Mouse (Mus musculus) liver, postnatal 0 days (tissue): Measurements from ENCODE around the gene Il34. TPM values are rescaled to one million over a fixed set of nuclear protein-coding genes. Genes with fewer than 3 reads are reported as not detected.

Experiments used
- ATAC-seq: fragments of 200-750 bp; cut with Nextera tagmentation; 2 replicates; pipeline ENCODE4 v1.8.0; 2017; ENCODE audit warnings: mild to moderate bottlenecking, moderate library complexity
- DNase-seq: peaks from one replicate; pipeline ENCODE4 v3.0.0-alpha.2; 2016
- H3K27ac ChIP-seq: fragments of 300-500 bp; sonication (generic); 2 replicates; pipeline ENCODE4 v1.5.1; 2014; ENCODE audit warnings: antibody characterized with exemption, moderate library complexity, mild to moderate bottlenecking, low read depth
- H3K27me3 ChIP-seq: fragments of 300-500 bp; sonication (generic); 2 replicates; pipeline ENCODE4 v1.6.1; 2014; ENCODE audit warnings: low read length, control low read depth, mixed read lengths; ENCODE audit not compliant: insufficient read depth
- H3K36me3 ChIP-seq: fragments of 300-500 bp; sonication (generic); replicated peaks from 2 replicates; pipeline ENCODE4 v1.6.1; 2014; ENCODE audit warnings: mild to moderate bottlenecking, control low read depth, low read length, moderate library complexity, mixed read lengths; ENCODE audit not compliant: insufficient read depth
- H3K4me1 ChIP-seq: fragments of 300-500 bp; sonication (generic); 2 replicates; pipeline ENCODE4 v1.6.1; 2014; ENCODE audit warnings: antibody characterized with exemption, mild to moderate bottlenecking, control low read depth; ENCODE audit not compliant: insufficient read depth
- H3K4me2 ChIP-seq: fragments of 300-500 bp; sonication (generic); 2 replicates; pipeline ENCODE4 v1.6.1; 2014; ENCODE audit warnings: low read depth, mild to moderate bottlenecking, low read length, moderate library complexity, mixed read lengths
- H3K4me3 ChIP-seq: fragments of 300-500 bp; sonication (generic); 2 replicates; pipeline ENCODE4 v1.5.1; 2014; ENCODE audit warnings: low read depth, low read length
- H3K9ac ChIP-seq: fragments of 300-500 bp; sonication (generic); replicated peaks from 2 replicates; pipeline ENCODE4 v1.6.1; 2014; ENCODE audit warnings: mild to moderate bottlenecking, moderate library complexity
- H3K9me3 ChIP-seq: fragments of 300-500 bp; sonication (generic); 2 replicates; pipeline ENCODE4 v1.6.1; 2016; ENCODE audit warnings: mild to moderate bottlenecking, control low read depth, low read length, mixed read lengths
- CTCF ChIP-seq: sonication (generic); IDR thresholded peaks from 2 replicates; pipeline ENCODE4 v1.5.1; 2016; ENCODE audit warnings: antibody characterized with exemption, low read depth
- EP300 ChIP-seq: IDR thresholded peaks from 2 replicates; pipeline ENCODE4 v1.6.1; 2016; ENCODE audit warnings: antibody characterized with exemption, low read depth, mild to moderate bottlenecking
- WGBS: fragments of 180-500 bp; shearing (Covaris S2); extraction: QIAGEN DNeasy Blood & Tissue Kit; methylation state at CpG from one replicate; pipeline ENCODE4 v1.1.7; 2014; ENCODE audit not compliant: insufficient replicate concordance; 5-methylcytosine and 5-hydroxymethylcytosine counted together
- polyA plus RNA-seq: library from polyadenylated mRNA; unstranded; fragments of >200 nt; fragmentation: Nextera tagmentation; extraction: Ambion mirVana; gene quantifications from 2 replicates; pipeline ENCODE4 v1.2.1, GENCODE M21; 2015

The Il34 gene
- polyA plus RNA-seq, 1 experiment from 2014 or later = 0.47 TPM

- no peak for DNase-seq
- Histone ChIP-seq H3K4me1 (no peaks in the 10 kb centered on the region), H3K9ac (no peak overlapping the region), H3K9me3 (no peaks in the 10 kb centered on the region), H3K36me3 (peaks cover 10% of the 10 kb centered on the region), H3K4me2 (no peak overlapping the region), H3K4me3 (no peak overlapping the region), H3K27ac (no peak overlapping the region), H3K27me3 (no peaks in the 10 kb centered on the region)
- no peak for ATAC-seq
- 68% methylated on average over 1 of the region's 1 CpGs for WGBS
- TF ChIP-seq CTCF (no peak), EP300 (no peak)
Observed at GRCm38 (mm10) chr8:110698098-110698497, 107.6 kb downstream of the Il34 start.

GRCm38 (mm10) chr8:110697571-110697970 lies 108.2 kb downstream of the Il34 start:
- 82% methylated on average over 5 of the region's 5 CpGs for WGBS
- no peak overlapping the region for H3K4me3 ChIP-seq
- ATAC-seq (no peak), DNase-seq (no peak)
- no peak overlapping the region for H3K27ac ChIP-seq
- H3K4me2 ChIP-seq = no peak overlapping the region
- TF ChIP-seq CTCF (no peak), EP300 (no peak)
- H3K27me3 ChIP-seq = no peaks in the 10 kb centered on the region
- no peak overlapping the region for H3K9ac ChIP-seq
- H3K4me1 ChIP-seq = no peaks in the 10 kb centered on the region
- H3K9me3 ChIP-seq = no peaks in the 10 kb centered on the region
- peaks cover 10% of the 10 kb centered on the region for H3K36me3 ChIP-seq

- H3K4me3 ChIP-seq = no peak overlapping the region
- TF ChIP-seq EP300 = no peak
- TF ChIP-seq CTCF = no peak
- H3K9ac ChIP-seq = no peak overlapping the region
- no peak for ATAC-seq
- H3K4me2 ChIP-seq = no peak overlapping the region
- H3K36me3 ChIP-seq = peaks cover 13% of the 10 kb centered on the region
- H3K27ac ChIP-seq = no peak overlapping the region
- no peak for DNase-seq
- no peaks in the 10 kb centered on the region for H3K27me3 ChIP-seq
- no peaks in the 10 kb centered on the region for H3K9me3 ChIP-seq
- H3K4me1 ChIP-seq = no peaks in the 10 kb centered on the region
- 81% methylated on average over 4 of the region's 4 CpGs for WGBS
Observed at GRCm38 (mm10) chr8:110696051-110696450, 109.7 kb downstream of the Il34 start.

GRCm38 (mm10) chr8:110695431-110695830 lies 110.3 kb downstream of the Il34 start:
- Histone ChIP-seq H3K36me3 (peaks cover 13% of the 10 kb centered on the region), H3K4me2 (no peak overlapping the region), H3K27ac (no peak overlapping the region), H3K9ac (no peak overlapping the region), H3K27me3 (no peaks in the 10 kb centered on the region), H3K9me3 (no peaks in the 10 kb centered on the region), H3K4me3 (no peak overlapping the region), H3K4me1 (no peaks in the 10 kb centered on the region)
- 90% methylated on average over 5 of the region's 5 CpGs for WGBS
- ATAC-seq (no peak), DNase-seq (no peak)
- TF ChIP-seq CTCF (no peak), EP300 (no peak)

- H3K4me3 ChIP-seq = no peak overlapping the region
- 77% methylated on average over 4 of the region's 4 CpGs for WGBS
- TF ChIP-seq CTCF = no peak
- TF ChIP-seq EP300 = no peak
- no peak overlapping the region for H3K9ac ChIP-seq
- no peak overlapping the region for H3K4me2 ChIP-seq
- no peaks in the 10 kb centered on the region for H3K4me1 ChIP-seq
- ATAC-seq (no peak), DNase-seq (no peak)
- H3K27ac ChIP-seq = no peak overlapping the region
- H3K27me3 ChIP-seq = no peaks in the 10 kb centered on the region
- peaks cover 13% of the 10 kb centered on the region for H3K36me3 ChIP-seq
- no peaks in the 10 kb centered on the region for H3K9me3 ChIP-seq
Observed at GRCm38 (mm10) chr8:110694826-110695225, 110.9 kb downstream of the Il34 start.

- DNase-seq (no peak), ATAC-seq (no peak)
- H3K4me2 ChIP-seq = no peak overlapping the region
- TF ChIP-seq EP300 (no peak), CTCF (no peak)
- H3K4me1 ChIP-seq = no peaks in the 10 kb centered on the region
- H3K9ac ChIP-seq = no peak overlapping the region
- peaks cover 12% of the 10 kb centered on the region for H3K36me3 ChIP-seq
- H3K27ac ChIP-seq = no peak overlapping the region
- 84% methylated on average over 5 of the region's 5 CpGs for WGBS
- H3K9me3 ChIP-seq = no peaks in the 10 kb centered on the region
- no peak overlapping the region for H3K4me3 ChIP-seq
- no peaks in the 10 kb centered on the region for H3K27me3 ChIP-seq
Observed at GRCm38 (mm10) chr8:110694226-110694625, 111.5 kb downstream of the Il34 start.

Other genes starting within 250 kb of the Il34 start
- 5.5 and 6.5 TPM in 2 replicates for gene Vac14, start 187.3 kb downstream of the Il34 start, polyA plus RNA-seq
- 0.95 and 1.2 TPM in 2 replicates for gene Mtss1l, start 84.4 kb downstream of the Il34 start, polyA plus RNA-seq
- gene Cog4, start 40.7 kb upstream of the Il34 start, polyA plus RNA-seq = 22.5 and 22.7 TPM in 2 replicates
- 24.9 and 31.2 TPM in 2 replicates for gene Sf3b3, start 40.9 kb upstream of the Il34 start, polyA plus RNA-seq
- gene Fuk, start 96.6 kb upstream of the Il34 start, polyA plus RNA-seq = 1.9 and 2.2 TPM in 2 replicates
- gene St3gal2, start 114.0 kb upstream of the Il34 start, polyA plus RNA-seq = 8.1 and 10.1 TPM in 2 replicates
- gene Ddx19a, start 191.9 kb upstream of the Il34 start, polyA plus RNA-seq = 6.9 and 7.0 TPM in 2 replicates
- gene Ddx19b, start 225.8 kb upstream of the Il34 start, polyA plus RNA-seq = 3.5 and 3.9 TPM in 2 replicates
- 23.1 and 26.0 TPM in 2 replicates for gene Aars, start 227.2 kb upstream of the Il34 start, polyA plus RNA-seq